Mouse (Mus musculus) kidney, embryonic 16.5 days (tissue): Measurements from ENCODE around the gene Gm20696. TPM values are rescaled to one million over a fixed set of nuclear protein-coding genes. Genes with fewer than 3 reads are reported as not detected.

Source experiments
- ATAC-seq: fragments of 200-750 bp; cut with Nextera tagmentation; 2 replicates; pipeline ENCODE4 v1.8.0; 2017; ENCODE audit warnings: moderate TSS enrichment; ENCODE audit not compliant: low FRiP score, low TSS enrichment
- H3K27ac ChIP-seq: fragments of 300-500 bp; sonication (generic); 2 replicates; pipeline ENCODE4 v1.5.1; 2014; ENCODE audit warnings: low read length
- H3K27me3 ChIP-seq: fragments of 300-500 bp; sonication (generic); 2 replicates; pipeline ENCODE4 v1.6.1; 2014; ENCODE audit warnings: low read length, control low read depth, mixed read lengths; ENCODE audit not compliant: insufficient read depth
- H3K36me3 ChIP-seq: fragments of 300-500 bp; sonication (generic); 2 replicates; pipeline ENCODE4 v1.6.1; 2014; ENCODE audit warnings: low read length, control low read depth, mixed read lengths; ENCODE audit not compliant: insufficient read depth
- H3K4me1 ChIP-seq: fragments of 300-500 bp; sonication (generic); 2 replicates; pipeline ENCODE4 v1.6.1; 2014; ENCODE audit warnings: low read length, control low read depth, mixed read lengths; ENCODE audit not compliant: insufficient read depth
- H3K4me2 ChIP-seq: fragments of 300-500 bp; sonication (generic); replicated peaks from 2 replicates; pipeline ENCODE4 v1.6.1; 2014; ENCODE audit warnings: low read depth, low read length
- H3K4me3 ChIP-seq: fragments of 300-500 bp; sonication (generic); 2 replicates; pipeline ENCODE4 v1.5.1; 2014; ENCODE audit warnings: mild to moderate bottlenecking, low read length
- H3K9ac ChIP-seq: fragments of 300-500 bp; sonication (generic); replicated peaks from 2 replicates; pipeline ENCODE4 v1.6.1; 2014; ENCODE audit warnings: low read length
- H3K9me3 ChIP-seq: fragments of 300-500 bp; sonication (generic); 2 replicates; pipeline ENCODE4 v1.6.1; 2016; ENCODE audit warnings: low read length, control low read depth
- WGBS: fragments of 180-500 bp; shearing (Covaris S2); extraction: QIAGEN DNeasy Blood & Tissue Kit; methylation state at CpG from one replicate; pipeline ENCODE4 v1.1.7; 2014; 5-methylcytosine and 5-hydroxymethylcytosine counted together
- polyA plus RNA-seq: library from polyadenylated mRNA; unstranded; fragments of >200 nt; fragmentation: Nextera tagmentation; extraction: Ambion mirVana; gene quantifications from 2 replicates; pipeline ENCODE4 v1.2.1, GENCODE M21; 2015

The Gm20696 gene
- polyA plus RNA-seq, 1 experiment from 2014 or later, result 1.7 TPM

- Histone ChIP-seq H3K9me3 (no peaks in the 10 kb centered on the region), H3K9ac (no peak overlapping the region), H3K27me3 (no peaks in the 10 kb centered on the region), H3K27ac (no peak overlapping the region), H3K4me1 (peaks cover 17% of the 10 kb centered on the region), H3K4me3 (no peak overlapping the region), H3K36me3 (no peaks in the 10 kb centered on the region), H3K4me2 (no peak overlapping the region)
- 48% methylated on average over 8 of the region's 8 CpGs for WGBS
- no peak for ATAC-seq
Measured at GRCm38 (mm10) chr6:99301923-99302322, 364.7 kb downstream of the Gm20696 start.

GRCm38 (mm10) chr6:99300235-99300634 lies 366.4 kb downstream of the Gm20696 start:
- Histone ChIP-seq H3K9ac (no peak overlapping the region), H3K4me3 (no peak overlapping the region), H3K27me3 (no peaks in the 10 kb centered on the region), H3K36me3 (no peaks in the 10 kb centered on the region), H3K4me2 (no peak overlapping the region), H3K27ac (no peak overlapping the region), H3K4me1 (peaks cover 21% of the 10 kb centered on the region), H3K9me3 (no peaks in the 10 kb centered on the region)
- 93% methylated on average over 6 of the region's 6 CpGs for WGBS
- ATAC-seq, result no peak

GRCm38 (mm10) chr6:99299196-99299595 lies 367.4 kb downstream of the Gm20696 start:
- ATAC-seq, result no peak
- H3K9ac ChIP-seq, result no peak overlapping the region
- no peaks in the 10 kb centered on the region for H3K36me3 ChIP-seq
- H3K27ac ChIP-seq, result no peak overlapping the region
- no peaks in the 10 kb centered on the region for H3K9me3 ChIP-seq
- peaks cover 21% of the 10 kb centered on the region for H3K4me1 ChIP-seq
- 45% methylated on average over 14 of the region's 14 CpGs for WGBS
- no peak overlapping the region for H3K4me2 ChIP-seq
- H3K4me3 ChIP-seq, result no peak overlapping the region
- no peaks in the 10 kb centered on the region for H3K27me3 ChIP-seq

GRCm38 (mm10) chr6:99297535-99297934 lies 369.1 kb downstream of the Gm20696 start:
- Histone ChIP-seq H3K4me2 (no peak overlapping the region), H3K27me3 (no peaks in the 10 kb centered on the region), H3K9ac (no peak overlapping the region), H3K4me3 (no peak overlapping the region), H3K4me1 (peaks cover 20% of the 10 kb centered on the region), H3K9me3 (no peaks in the 10 kb centered on the region), H3K36me3 (no peaks in the 10 kb centered on the region), H3K27ac (no peak overlapping the region)
- no peak for ATAC-seq
- 87% methylated on average over 5 of the region's 5 CpGs for WGBS

- WGBS, result 28% methylated on average over 8 of the region's 8 CpGs
- no peak overlapping the region for H3K27ac ChIP-seq
Measured at GRCm38 (mm10) chr6:99295495-99295894, 371.1 kb downstream of the Gm20696 start.

GRCm38 (mm10) chr6:99289220-99289619 lies 377.4 kb downstream of the Gm20696 start:
- H3K27ac ChIP-seq, result no peak overlapping the region
- no peak overlapping the region for H3K4me3 ChIP-seq
- ATAC-seq, result no peak
- H3K27me3 ChIP-seq, result no peaks in the 10 kb centered on the region
- 75% methylated on average over 4 of the region's 4 CpGs for WGBS
- H3K9me3 ChIP-seq, result no peaks in the 10 kb centered on the region
- H3K4me1 ChIP-seq, result no peaks in the 10 kb centered on the region
- H3K9ac ChIP-seq, result no peak overlapping the region
- H3K4me2 ChIP-seq, result no peak overlapping the region
- H3K36me3 ChIP-seq, result no peaks in the 10 kb centered on the region

More at GRCm38 (mm10) chr6:99295495-99295894, 371.1 kb downstream of the Gm20696 start:
- 0 out of 2 replicates have a peak, but pooled peaks have one; percentile 31 for ATAC-seq
- no peaks in the 10 kb centered on the region for H3K9me3 ChIP-seq
- H3K4me3 ChIP-seq, result no peak overlapping the region
- H3K9ac ChIP-seq, result no peak overlapping the region
- H3K27me3 ChIP-seq, result no peaks in the 10 kb centered on the region
- peaks cover 5% of the 10 kb centered on the region; the same call in 1 of the 2 replicates for H3K4me1 ChIP-seq
- no peak overlapping the region for H3K4me2 ChIP-seq
- H3K36me3 ChIP-seq, result no peaks in the 10 kb centered on the region

- no peak overlapping the region for H3K4me2 ChIP-seq
- no peaks in the 10 kb centered on the region for H3K9me3 ChIP-seq
- H3K4me3 ChIP-seq, result no peak overlapping the region
- no peak for ATAC-seq
- H3K27ac ChIP-seq, result no peak overlapping the region
- no peaks in the 10 kb centered on the region for H3K27me3 ChIP-seq
- H3K4me1 ChIP-seq, result peaks cover 4% of the 10 kb centered on the region; the same call in 1 of the 2 replicates
- WGBS, result 52% methylated on average over 3 of the region's 3 CpGs
- no peak overlapping the region for H3K9ac ChIP-seq
- H3K36me3 ChIP-seq, result no peaks in the 10 kb centered on the region
Measured at GRCm38 (mm10) chr6:99285026-99285425, 381.6 kb downstream of the Gm20696 start.

GRCm38 (mm10) chr6:99284019-99284418 lies 382.6 kb downstream of the Gm20696 start:
- H3K27me3 ChIP-seq, result no peaks in the 10 kb centered on the region
- no peak overlapping the region for H3K9ac ChIP-seq
- no peak overlapping the region for H3K4me2 ChIP-seq
- H3K27ac ChIP-seq, result no peak overlapping the region
- no peaks in the 10 kb centered on the region for H3K36me3 ChIP-seq
- H3K4me3 ChIP-seq, result no peak overlapping the region
- ATAC-seq, result no peak
- H3K4me1 ChIP-seq, result peaks cover 7% of the 10 kb centered on the region; the same call in 1 of the 2 replicates
- 71% methylated on average over 4 of the region's 4 CpGs for WGBS
- no peaks in the 10 kb centered on the region for H3K9me3 ChIP-seq

- H3K9me3 ChIP-seq, result no peaks in the 10 kb centered on the region
- no peaks in the 10 kb centered on the region for H3K36me3 ChIP-seq
- H3K27me3 ChIP-seq, result no peaks in the 10 kb centered on the region
- H3K4me3 ChIP-seq, result no peak overlapping the region
- H3K4me1 ChIP-seq, result peaks cover 7% of the 10 kb centered on the region; the same call in 1 of the 2 replicates
- no peak for ATAC-seq
- 58% methylated on average over 15 of the region's 15 CpGs for WGBS
- H3K27ac ChIP-seq, result no peak overlapping the region
- no peak overlapping the region for H3K9ac ChIP-seq
- H3K4me2 ChIP-seq, result no peak overlapping the region
Measured at GRCm38 (mm10) chr6:99282866-99283657, 383.5 kb downstream of the Gm20696 start.

- WGBS, result 92% methylated on average over 9 of the region's 9 CpGs
- Histone ChIP-seq H3K27me3 (no peaks in the 10 kb centered on the region), H3K36me3 (no peaks in the 10 kb centered on the region), H3K4me1 (peaks cover 7% of the 10 kb centered on the region; the same call in 1 of the 2 replicates), H3K4me2 (no peak overlapping the region), H3K27ac (no peak overlapping the region), H3K9ac (no peak overlapping the region), H3K9me3 (no peaks in the 10 kb centered on the region), H3K4me3 (no peak overlapping the region)
- no peak for ATAC-seq
Measured at GRCm38 (mm10) chr6:99281433-99281832, 385.2 kb downstream of the Gm20696 start.
